ENCODE assay signal across 13 mouse cellular contexts in the genomic region with DNA sequence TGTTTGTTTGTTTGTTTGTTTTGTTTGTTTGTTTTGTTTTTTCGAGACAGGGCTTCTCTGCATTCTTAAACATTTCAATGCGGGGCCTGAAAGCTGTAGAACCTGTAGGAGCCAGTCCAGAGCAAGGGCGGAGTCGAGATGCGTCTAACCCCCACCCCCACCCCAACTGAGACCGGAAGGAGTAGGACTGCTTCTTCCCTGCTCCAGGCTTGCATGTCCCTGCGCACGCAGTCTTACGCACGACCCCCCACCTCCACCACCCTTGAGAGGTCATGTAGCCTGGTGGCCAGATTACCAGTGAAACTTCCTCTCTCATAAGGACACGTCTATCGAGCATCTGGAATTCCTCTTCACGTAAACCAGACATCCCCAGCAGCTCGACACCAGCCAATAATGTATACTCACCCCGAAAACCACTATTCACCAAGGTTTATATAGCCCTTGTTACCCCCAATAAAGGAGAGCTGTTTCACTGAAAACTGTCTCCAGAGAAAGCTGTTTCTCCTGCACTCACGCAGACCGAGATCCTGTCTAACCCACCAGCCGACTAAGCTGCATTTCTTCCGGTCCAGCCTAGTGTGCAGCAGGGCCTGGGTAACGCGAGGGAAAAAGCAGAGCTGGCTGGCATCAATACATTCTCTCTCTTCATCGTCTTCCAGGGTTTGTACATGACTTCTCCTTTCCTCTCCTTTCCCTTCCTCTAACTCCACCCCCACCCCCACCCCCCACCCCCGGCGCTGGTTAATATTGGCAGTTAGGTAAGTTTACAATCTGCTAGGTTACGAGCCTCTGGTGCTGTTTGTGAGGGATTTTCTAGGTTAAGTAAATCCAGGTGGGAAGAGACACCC. TPM values are rescaled to one million over a fixed set of nuclear protein-coding genes. Genes with fewer than 3 reads are reported as not detected.
DNase-seq lines count a peak whose midpoint lies in the region; ATAC-seq lines count a peak whose summit lies in the region.
"Had no signal": no experiment of that assay in that cellular context is flagged by ENCODE, and none has a peak within 500 bp of the region (broad histone marks: within the 10 kb centered on the region; RNA-seq: fewer than 3 reads in every experiment).

No protein-coding gene starts in this region.

- H3K9ac ChIP-seq in liver, embryonic 12.5 days: no peak overlapping the region
- no peak overlapping the region for H3K9ac ChIP-seq in embryonic facial prominence, embryonic 15.5 days
- H3K9ac ChIP-seq: hindbrain, embryonic 14.5 days; neural tube, embryonic 15.5 days had no signal

- H3K4me3 ChIP-seq in liver, embryonic 12.5 days: no peak overlapping the region
- no peak overlapping the region for H3K4me3 ChIP-seq in embryonic facial prominence, embryonic 15.5 days (replicated peaks)
- peak overlapping the region; percentile 22; the same call in 1 of the 2 replicates for H3K4me3 ChIP-seq in limb, embryonic 10.5 days
- H3K4me3 ChIP-seq: neural tube, embryonic 15.5 days had no signal

- WGBS in liver, embryonic 12.5 days (ENCODE audit: insufficient replicate concordance): 55% methylated on average over 25 of the region's 25 CpGs
- 51% methylated on average over 25 of the region's 25 CpGs for WGBS in embryonic facial prominence, embryonic 15.5 days
- WGBS in limb, embryonic 10.5 days: 54% methylated on average over 25 of the region's 25 CpGs

- no peaks in the 10 kb centered on the region for H3K36me3 ChIP-seq in liver, embryonic 12.5 days
- no peaks in the 10 kb centered on the region for H3K36me3 ChIP-seq in embryonic facial prominence, embryonic 15.5 days
- H3K36me3 ChIP-seq in limb, embryonic 10.5 days: no peaks in the 10 kb centered on the region
- H3K36me3 ChIP-seq: G1E; neural tube, embryonic 15.5 days had no signal

- DNase-seq in liver: no peak
- DNase-seq in limb, embryonic 10.5 days (ENCODE audit: low spot score): no peak
- DNase-seq in testis, postnatal 14 days (ENCODE audit: low spot score): peak; percentile 26
- DNase-seq in lung, postnatal 14 days: no peak
- DNase-seq: cerebellum, adult 11-12 months; left cerebral cortex, postnatal 4 days had no signal

- H3K4me2 ChIP-seq in liver, embryonic 12.5 days: peak overlapping the region; percentile 16
- H3K4me2 ChIP-seq in embryonic facial prominence, embryonic 15.5 days (replicated peaks): peak overlapping the region; percentile 15; the same call in 1 of the 2 replicates
- H3K4me2 ChIP-seq: hindbrain, embryonic 14.5 days; neural tube, embryonic 15.5 days had no signal

- ATAC-seq in liver, embryonic 12.5 days: no peak
- no peak for ATAC-seq in embryonic facial prominence, embryonic 15.5 days (ENCODE audit: insufficient number of reproducible peaks, low FRiP score, low TSS enrichment, low read depth)
- ATAC-seq in frontal cortex, adult (ENCODE audit: low TSS enrichment): no peak

- H3K9me3 ChIP-seq in liver, embryonic 12.5 days (replicated peaks): no peaks in the 10 kb centered on the region
- no peaks in the 10 kb centered on the region for H3K9me3 ChIP-seq in embryonic facial prominence, embryonic 15.5 days (replicated peaks)
- H3K9me3 ChIP-seq in limb, embryonic 10.5 days (replicated peaks): no peaks in the 10 kb centered on the region
- H3K9me3 ChIP-seq: G1E; neural tube, embryonic 15.5 days had no signal

- no peak overlapping the region for H3K27ac ChIP-seq in liver, embryonic 12.5 days
- no peak overlapping the region for H3K27ac ChIP-seq in embryonic facial prominence, embryonic 15.5 days (replicated peaks)
- H3K27ac ChIP-seq in limb, embryonic 10.5 days: peak overlapping the region; percentile 31; the same call in 1 of the 2 replicates
- H3K27ac ChIP-seq: hindbrain, embryonic 14.5 days; neural tube, embryonic 15.5 days had no signal

- H3K4me1 ChIP-seq in liver, embryonic 12.5 days: 0 out of 2 replicates have a peak, but pooled peaks cover 3% of the 10 kb centered on the region
- peaks cover 5% of the 10 kb centered on the region; the same call in 1 of the 2 replicates for H3K4me1 ChIP-seq in embryonic facial prominence, embryonic 15.5 days
- peaks cover 13% of the 10 kb centered on the region for H3K4me1 ChIP-seq in limb, embryonic 10.5 days

- peaks cover 7% of the 10 kb centered on the region; the same call in 1 of the 2 replicates for H3K27me3 ChIP-seq in liver, embryonic 12.5 days (replicated peaks)
- no peaks in the 10 kb centered on the region for H3K27me3 ChIP-seq in embryonic facial prominence, embryonic 15.5 days
- H3K27me3 ChIP-seq in limb, embryonic 10.5 days (ENCODE audit: low read depth, poor library complexity, severe bottlenecking): no peaks in the 10 kb centered on the region
- H3K27me3 ChIP-seq: neural tube, embryonic 15.5 days had no signal

RNA-seq across cellular contexts. Expression of a gene that starts 44.7 kb away (rescaled TPM):
- polyA plus RNA-seq in liver, embryonic 12.5 days (2016; fragmentation: Nextera tagmentation; extraction: Ambion mirVana): not detected in 2 replicates
- 0.16 and 0.23 TPM in 2 replicates for polyA plus RNA-seq in embryonic facial prominence, embryonic 15.5 days (2015; fragmentation: Nextera tagmentation; extraction: Ambion mirVana)
- not detected in 2 replicates for polyA plus RNA-seq in limb, embryonic 10.5 days (2016; fragmentation: Nextera tagmentation; extraction: Ambion mirVana)
- polyA plus RNA-seq: G1E; hindbrain, embryonic 14.5 days; midbrain, postnatal 0 days; neural tube, embryonic 15.5 days had no signal

RNA-seq across cellular contexts. Expression of a gene that starts 59.8 kb away (rescaled TPM):
- polyA plus RNA-seq in liver, embryonic 12.5 days (2016; fragmentation: Nextera tagmentation; extraction: Ambion mirVana): 0.74 and 0.98 TPM in 2 replicates
- 12.5 and 13.8 TPM in 2 replicates for polyA plus RNA-seq in embryonic facial prominence, embryonic 15.5 days (2015; fragmentation: Nextera tagmentation; extraction: Ambion mirVana)
- 1.6 and 2.1 TPM in 2 replicates for polyA plus RNA-seq in limb, embryonic 10.5 days (2016; fragmentation: Nextera tagmentation; extraction: Ambion mirVana)
- polyA plus RNA-seq: G1E had no signal
